In the genomic region with DNA sequence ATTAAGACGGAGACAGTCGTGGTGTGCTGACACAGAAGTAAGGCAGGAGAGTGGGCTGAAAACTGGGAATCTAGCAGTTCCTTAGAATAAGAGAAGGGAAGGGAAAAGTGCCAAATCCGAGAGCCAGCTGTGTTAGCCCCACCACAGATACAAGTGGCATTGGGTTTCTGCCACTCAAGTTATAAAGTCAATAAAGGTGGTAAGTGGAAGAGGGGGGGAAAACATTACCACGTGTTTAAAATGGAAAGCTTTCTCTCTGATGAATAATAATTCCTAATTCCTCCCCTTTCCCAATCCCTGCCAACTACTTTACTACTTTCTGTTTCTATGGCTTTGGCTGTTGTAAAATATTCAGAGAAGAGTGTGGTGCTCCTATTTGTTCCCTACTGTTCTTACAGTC, we compare ENCODE assay signal across 25 mouse cellular contexts.
DNase-seq lines count a peak whose midpoint lies in the region; ATAC-seq lines count a peak whose summit lies in the region.
"Had no signal": no experiment of that assay in that cellular context is flagged by ENCODE, and none has a peak within 500 bp of the region (broad histone marks: within the 10 kb centered on the region; RNA-seq: fewer than 3 reads in every experiment).

No protein-coding gene starts in this region.

- no peak overlapping the region for H3K9ac ChIP-seq in lung, embryonic 16.5 days (ENCODE audit: low read length)
- H3K9ac ChIP-seq in limb, embryonic 15.5 days = no peak overlapping the region
- no peak overlapping the region for H3K9ac ChIP-seq in hindbrain, embryonic 14.5 days
- H3K9ac ChIP-seq: embryonic facial prominence, embryonic 12.5 days; forebrain, embryonic 12.5 days; forebrain, embryonic 15.5 days; hindbrain, embryonic 12.5 days had no signal

- H3K4me1 ChIP-seq in lung, embryonic 16.5 days (replicated peaks; ENCODE audit: control insufficient read depth, insufficient read depth, low read length) = peaks cover 9% of the 10 kb centered on the region; the same call in 1 of the 2 replicates
- peaks cover 11% of the 10 kb centered on the region; the same call in 1 of the 2 replicates for H3K4me1 ChIP-seq in limb, embryonic 15.5 days
- no peaks in the 10 kb centered on the region for H3K4me1 ChIP-seq in hindbrain, embryonic 14.5 days (replicated peaks; ENCODE audit: control insufficient read depth, insufficient read depth, low read length)
- H3K4me1 ChIP-seq: embryonic facial prominence, embryonic 12.5 days; forebrain, embryonic 12.5 days; forebrain, embryonic 15.5 days; hindbrain, embryonic 12.5 days had no signal

- H3K27me3 ChIP-seq in lung, embryonic 16.5 days (ENCODE audit: control insufficient read depth, insufficient read depth, low read depth, low read length) = no peaks in the 10 kb centered on the region
- peaks cover 28% of the 10 kb centered on the region for H3K27me3 ChIP-seq in limb, embryonic 15.5 days
- no peaks in the 10 kb centered on the region for H3K27me3 ChIP-seq in hindbrain, embryonic 14.5 days (ENCODE audit: control insufficient read depth, insufficient read depth, low read length)
- H3K27me3 ChIP-seq: CH12.LX; embryonic facial prominence, embryonic 12.5 days; forebrain, embryonic 12.5 days; forebrain, embryonic 15.5 days; hindbrain, embryonic 12.5 days had no signal

- 0 out of 2 replicates have a peak overlapping the region, but pooled peaks have one; percentile 20 for H3K4me2 ChIP-seq in lung, embryonic 16.5 days (ENCODE audit: low read depth, low read length)
- H3K4me2 ChIP-seq in limb, embryonic 15.5 days = no peak overlapping the region
- no peak overlapping the region for H3K4me2 ChIP-seq in hindbrain, embryonic 14.5 days (replicated peaks)
- H3K4me2 ChIP-seq: embryonic facial prominence, embryonic 12.5 days; forebrain, embryonic 12.5 days; forebrain, embryonic 15.5 days; heart, embryonic 11.5 days; hindbrain, embryonic 12.5 days had no signal

- H3K27ac ChIP-seq in lung, embryonic 16.5 days (ENCODE audit: low read length) = peak overlapping the region; percentile 49
- H3K27ac ChIP-seq in limb, embryonic 15.5 days = no peak overlapping the region
- H3K27ac ChIP-seq in hindbrain, embryonic 14.5 days = no peak overlapping the region
- H3K27ac ChIP-seq: embryonic facial prominence, embryonic 12.5 days; forebrain, embryonic 12.5 days; forebrain, embryonic 15.5 days; gastrocnemius, adult 2 months; hindbrain, embryonic 12.5 days had no signal

- peak; percentile 56; the same call in 1 of the 2 replicates for ATAC-seq in frontal cortex, adult (ENCODE audit: low TSS enrichment)
- ATAC-seq in lung, embryonic 16.5 days (ENCODE audit: low read depth) = peak; percentile 74
- ATAC-seq in limb, embryonic 15.5 days (ENCODE audit: insufficient number of reproducible peaks, low FRiP score, low TSS enrichment, low read depth) = 0 out of 2 replicates have a peak, but pooled peaks have one; percentile 48
- ATAC-seq in hindbrain, embryonic 14.5 days (ENCODE audit: low FRiP score) = no peak
- ATAC-seq: forebrain, embryonic 15.5 days; hindbrain, embryonic 16.5 days had no signal

- 39% methylated on average over 4 of the region's 4 CpGs for WGBS in lung, embryonic 16.5 days
- WGBS in limb, embryonic 15.5 days = 32% methylated on average over 4 of the region's 4 CpGs
- WGBS in hindbrain, embryonic 14.5 days = 73% methylated on average over 4 of the region's 4 CpGs

- no peak for DNase-seq in frontal cortex, postnatal 14 days (ENCODE audit: low spot score in 2 of 2)
- DNase-seq in lung, postnatal 14 days = no peak
- peak; percentile 34 for DNase-seq in brain, adult 2 months (ENCODE audit: low read depth, low spot score)
- DNase-seq in hindbrain, embryonic 14.5 days (ENCODE audit: low spot score) = no peak
- DNase-seq: adrenal gland, adult 2 months; adrenal gland, postnatal 25 days; B cell, adult 2 months; cerebellum, adult 18-20 months; cerebellum, adult 9-10 months; cerebellum, postnatal 14 days; gastrocnemius, adult 2 months; gastrocnemius, postnatal 14 days; heart, adult 11 months had no signal

- no peak overlapping the region for H3K4me3 ChIP-seq in lung, embryonic 16.5 days (ENCODE audit: low read length)
- H3K4me3 ChIP-seq in limb, embryonic 15.5 days = no peak overlapping the region
- H3K4me3 ChIP-seq in hindbrain, embryonic 14.5 days (replicated peaks; ENCODE audit: low read length) = no peak overlapping the region
- H3K4me3 ChIP-seq: embryonic facial prominence, embryonic 12.5 days; erythroblast, embryonic 14.5 days; forebrain, embryonic 12.5 days; forebrain, embryonic 15.5 days; gastrocnemius, adult 2 months; hindbrain, embryonic 12.5 days had no signal

- no peaks in the 10 kb centered on the region for H3K9me3 ChIP-seq in lung, embryonic 16.5 days (ENCODE audit: control insufficient read depth, low read length)
- no peaks in the 10 kb centered on the region for H3K9me3 ChIP-seq in limb, embryonic 15.5 days
- H3K9me3 ChIP-seq in hindbrain, embryonic 14.5 days (ENCODE audit: control insufficient read depth, low read length) = no peaks in the 10 kb centered on the region
- H3K9me3 ChIP-seq: embryonic facial prominence, embryonic 12.5 days; forebrain, embryonic 12.5 days; forebrain, embryonic 15.5 days; G1E; hindbrain, embryonic 12.5 days had no signal

- no peaks in the 10 kb centered on the region for H3K36me3 ChIP-seq in lung, embryonic 16.5 days (ENCODE audit: control insufficient read depth, insufficient read depth, low read length)
- no peaks in the 10 kb centered on the region for H3K36me3 ChIP-seq in limb, embryonic 15.5 days
- H3K36me3 ChIP-seq in hindbrain, embryonic 14.5 days (replicated peaks; ENCODE audit: control insufficient read depth, insufficient read depth) = no peaks in the 10 kb centered on the region
- H3K36me3 ChIP-seq: embryonic facial prominence, embryonic 12.5 days; forebrain, embryonic 12.5 days; forebrain, embryonic 15.5 days; G1E; hindbrain, embryonic 12.5 days had no signal
